Mouse (Mus musculus): ENCODE results near the gene Itpr2.

DNA sequence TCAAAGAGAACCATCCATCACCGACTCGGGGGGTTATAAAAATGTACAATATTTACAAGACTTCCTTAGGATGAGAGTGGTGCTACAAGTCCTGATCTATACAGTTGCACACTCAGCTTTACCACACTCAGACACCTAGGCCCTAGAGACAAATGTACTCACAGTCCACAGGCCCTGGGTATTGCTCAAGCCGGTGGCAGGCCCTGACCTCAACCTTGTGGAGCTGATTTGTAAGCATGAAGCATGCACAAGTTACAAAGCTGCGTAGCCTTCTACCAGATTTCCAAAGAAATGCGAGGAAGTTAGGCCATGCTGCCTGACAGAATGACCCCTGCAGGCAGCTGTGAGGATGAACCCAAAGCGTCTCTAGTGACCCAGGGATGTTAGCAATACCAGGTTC, 185.6 kb downstream of the Itpr2 start:
- TF ChIP-seq MAX (IDR thresholded peaks at IDR 0.05) (no peak), CTCF (IDR thresholded peaks at IDR 0.05; ENCODE audit: control insufficient read depth, insufficient read depth, insufficient read length) (no peak), MYOG (IDR thresholded peaks at IDR 0.05; ENCODE audit: control insufficient read depth, extremely low read depth, insufficient read length) (no peak), USF1 (IDR thresholded peaks at IDR 0.05; ENCODE audit: low read depth) (no peak), FOSL1 (IDR thresholded peaks at IDR 0.05; ENCODE audit: insufficient read depth, low read length, poor library complexity, severe bottlenecking) (no peak), MYOD1 (IDR thresholded peaks at IDR 0.05; ENCODE audit: control insufficient read depth, insufficient read length, low read depth) (no peak)

All from C2C12 (cell line).